Mouse (Mus musculus): ENCODE results near the gene Dlgap1.

Gene Dlgap1

GRCm38 (mm10) chr17:69969021-69969815 lies at the start of gene Dlgap1:
Gene Dlgap1 (plus strand): TSS chr17:69969073.
- in situ Hi-C loops (cut with MboI; ENCODE audit: low pct_unique_long_range_greater_than_20kb in 1 of 2, low sequenced_read_pairs in 2 of 2, unreplicated experiment in 1 of 2): no loop called here

DNA sequence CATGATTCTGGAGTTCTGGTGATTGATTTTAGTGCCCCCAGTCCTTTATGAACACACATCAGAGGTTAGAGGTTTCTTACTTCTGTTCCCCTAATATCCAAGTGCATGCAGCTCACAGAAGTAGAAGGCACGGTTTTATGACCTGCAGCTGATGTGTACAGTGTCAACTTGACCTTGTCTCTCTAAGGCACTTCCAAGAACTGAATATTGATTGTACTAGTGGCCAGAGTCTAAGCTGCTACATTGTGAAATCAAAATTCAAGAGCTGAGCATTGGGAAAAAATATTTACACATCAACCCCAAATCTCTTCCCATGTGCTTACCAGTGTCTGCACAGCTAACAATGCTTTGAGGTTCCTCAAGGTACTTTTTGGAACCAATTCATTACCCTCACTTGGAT lies 13.9 kb upstream of the Dlgap1 start:
- in situ Hi-C loops (cut with MboI; ENCODE audit: low pct_unique_long_range_greater_than_20kb in 1 of 2, low sequenced_read_pairs in 2 of 2, unreplicated experiment in 1 of 2): no loop called here

GRCm38 (mm10) chr17:69969816-69970750 lies 1.2 kb downstream of the Dlgap1 start:
- in situ Hi-C loops (cut with MboI; ENCODE audit: low pct_unique_long_range_greater_than_20kb in 1 of 2, low sequenced_read_pairs in 2 of 2, unreplicated experiment in 1 of 2): no loop called here

GRCm38 (mm10) chr17:69973081-69973480 lies 4.2 kb downstream of the Dlgap1 start:
- in situ Hi-C loops (cut with MboI; ENCODE audit: low pct_unique_long_range_greater_than_20kb in 1 of 2, low sequenced_read_pairs in 2 of 2, unreplicated experiment in 1 of 2): no loop called here

DNA sequence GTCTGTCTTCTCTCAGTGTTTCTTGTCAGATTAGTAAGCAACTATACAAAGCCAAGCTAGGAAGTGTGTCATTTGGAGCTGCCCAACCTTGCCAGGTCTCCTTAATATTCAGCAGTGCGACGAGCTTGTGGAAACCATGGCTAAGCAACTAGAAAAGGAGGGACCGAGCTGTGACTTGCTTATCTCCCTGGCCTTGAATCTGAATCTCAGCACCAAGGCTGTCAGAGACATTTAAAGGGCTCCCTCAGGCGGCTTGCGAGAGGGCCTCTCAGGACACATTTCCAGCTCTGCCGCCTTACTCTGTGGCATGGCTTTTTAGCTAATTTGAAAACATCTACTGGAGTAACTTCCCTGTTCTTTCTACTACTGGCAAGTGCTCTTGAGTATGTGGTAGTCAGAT lies 5.1 kb downstream of the Dlgap1 start:
- in situ Hi-C loops (cut with MboI; ENCODE audit: low pct_unique_long_range_greater_than_20kb in 1 of 2, low sequenced_read_pairs in 2 of 2, unreplicated experiment in 1 of 2): no loop called here

DNA sequence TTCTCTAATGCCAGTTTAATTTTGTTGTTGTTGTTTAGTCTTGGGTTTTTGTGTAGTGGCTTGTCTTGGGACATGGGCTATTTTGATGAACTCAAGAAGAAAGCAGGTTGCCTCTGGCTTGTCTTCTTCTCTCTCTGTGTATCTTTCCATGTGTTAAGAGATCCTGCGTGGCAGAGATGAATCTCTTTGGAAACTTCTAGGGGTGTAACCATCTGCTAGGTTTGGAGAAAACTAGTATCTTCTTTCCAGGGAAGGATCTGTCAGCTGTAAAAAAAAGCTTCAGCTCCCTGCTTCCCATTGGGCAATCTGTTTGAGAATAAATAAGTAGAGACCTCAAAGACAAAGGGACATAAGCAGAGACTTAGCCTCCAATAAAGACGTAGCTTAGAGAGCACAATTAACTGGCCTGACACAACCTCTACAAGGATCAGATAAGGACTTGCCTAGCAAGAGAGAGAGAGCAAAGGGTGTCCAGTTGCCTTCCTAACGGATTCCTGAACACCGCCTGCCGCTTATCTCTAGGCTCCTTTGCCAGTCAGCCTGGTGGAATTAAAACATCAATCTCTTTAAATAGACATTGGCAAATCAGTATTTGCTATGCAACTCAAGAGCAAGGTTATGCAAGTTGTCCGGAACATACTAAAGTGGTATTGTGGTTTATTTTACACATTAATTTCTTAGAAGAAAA lies 13.5 kb downstream of the Dlgap1 start:
- in situ Hi-C loops (cut with MboI; ENCODE audit: low pct_unique_long_range_greater_than_20kb in 1 of 2, low sequenced_read_pairs in 2 of 2, unreplicated experiment in 1 of 2): no loop called here

GRCm38 (mm10) chr17:69996406-69996805 lies 27.5 kb downstream of the Dlgap1 start:
- in situ Hi-C loops (cut with MboI; ENCODE audit: low pct_unique_long_range_greater_than_20kb in 1 of 2, low sequenced_read_pairs in 2 of 2, unreplicated experiment in 1 of 2): no loop called here

DNA sequence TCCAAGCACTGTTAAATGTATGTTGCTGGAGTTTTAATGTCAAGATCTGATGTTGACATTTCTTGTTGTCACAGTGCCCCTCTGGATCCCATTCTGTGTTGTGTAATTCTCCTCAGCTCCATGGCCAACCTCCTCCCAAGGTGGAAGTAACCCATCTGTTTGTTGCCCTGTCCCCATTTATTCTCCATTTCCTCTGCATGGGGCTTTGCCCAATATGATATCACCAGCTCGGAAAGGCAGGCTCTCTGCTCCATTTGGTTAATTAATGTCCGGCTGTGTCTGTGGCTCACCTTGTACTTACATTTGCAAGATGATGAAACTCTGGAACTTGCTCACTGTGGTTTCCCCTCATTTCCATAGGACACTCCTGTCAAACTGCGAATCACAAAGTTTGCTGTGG lies 33.2 kb downstream of the Dlgap1 start:
- in situ Hi-C loops (cut with MboI; ENCODE audit: low pct_unique_long_range_greater_than_20kb in 1 of 2, low sequenced_read_pairs in 2 of 2, unreplicated experiment in 1 of 2): no loop called here

GRCm38 (mm10) chr17:70004628-70005027 lies 35.8 kb downstream of the Dlgap1 start:
- in situ Hi-C loops (cut with MboI; ENCODE audit: low pct_unique_long_range_greater_than_20kb in 1 of 2, low sequenced_read_pairs in 2 of 2, unreplicated experiment in 1 of 2): no loop called here

DNA sequence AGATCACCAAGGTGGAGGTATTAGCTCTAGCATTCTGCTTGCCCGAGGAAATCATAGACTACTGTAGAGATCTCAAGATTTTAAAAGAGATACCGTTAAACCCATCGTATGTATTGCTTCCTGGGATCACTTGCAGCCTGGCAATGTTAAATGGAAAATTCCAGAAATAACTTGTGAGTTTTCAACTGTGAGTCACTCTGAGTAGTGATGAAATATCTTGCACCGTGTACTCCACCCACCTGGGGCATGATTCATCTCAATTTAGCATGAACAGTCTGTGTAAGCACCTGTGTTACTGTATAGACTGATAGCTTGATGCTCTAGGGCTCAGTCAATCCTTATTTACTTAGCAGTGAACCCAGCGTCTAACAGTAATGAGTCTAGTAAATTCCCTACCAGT lies 38.7 kb downstream of the Dlgap1 start:
- in situ Hi-C loops (cut with MboI; ENCODE audit: low pct_unique_long_range_greater_than_20kb in 1 of 2, low sequenced_read_pairs in 2 of 2, unreplicated experiment in 1 of 2): no loop called here

- in situ Hi-C loops (cut with MboI; ENCODE audit: low pct_unique_long_range_greater_than_20kb in 1 of 2, low sequenced_read_pairs in 2 of 2, unreplicated experiment in 1 of 2): no loop called here
Measured at GRCm38 (mm10) chr17:70016511-70016910, 47.6 kb downstream of the Dlgap1 start.

DNA sequence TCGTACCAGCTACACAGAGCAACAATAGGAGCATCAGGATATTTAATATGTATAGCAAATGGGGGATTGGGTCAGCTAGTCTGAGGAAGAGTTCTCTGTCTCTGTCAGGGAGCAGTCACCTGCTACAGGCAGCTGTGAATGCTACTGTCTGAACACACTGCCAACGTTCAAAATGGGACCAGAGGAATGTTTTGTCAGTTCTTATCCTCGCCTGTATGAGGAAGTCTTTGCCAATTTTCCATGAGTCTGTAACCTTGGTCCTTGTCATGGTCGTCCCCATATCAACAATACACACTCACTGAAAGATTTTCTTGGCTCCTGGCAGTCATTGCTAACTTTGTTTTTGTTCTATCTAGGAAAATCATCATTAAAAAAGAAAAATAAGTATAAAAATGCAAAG lies 51.5 kb downstream of the Dlgap1 start:
- in situ Hi-C loops (cut with MboI; ENCODE audit: low pct_unique_long_range_greater_than_20kb in 1 of 2, low sequenced_read_pairs in 2 of 2, unreplicated experiment in 1 of 2): no loop called here

DNA sequence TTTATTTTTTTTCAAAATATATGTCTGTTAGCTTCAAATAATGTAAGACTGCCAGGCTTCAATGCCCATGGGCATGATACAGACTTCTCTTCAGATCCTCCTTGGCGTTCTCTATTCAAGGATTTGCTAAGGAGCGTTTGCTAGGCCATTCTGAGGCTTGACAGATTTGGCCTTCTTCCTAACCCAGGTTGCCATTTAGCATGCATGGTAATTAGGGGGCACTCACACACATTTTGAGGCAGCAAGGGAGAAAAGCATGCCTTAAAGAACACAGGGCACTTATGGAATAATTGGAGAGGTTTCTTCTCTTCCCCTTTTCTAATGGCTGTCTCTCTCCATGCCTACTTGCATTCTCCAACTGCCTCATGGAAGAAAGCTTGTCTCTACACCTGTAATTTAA lies 53.7 kb downstream of the Dlgap1 start:
- in situ Hi-C loops (cut with MboI; ENCODE audit: low pct_unique_long_range_greater_than_20kb in 1 of 2, low sequenced_read_pairs in 2 of 2, unreplicated experiment in 1 of 2): no loop called here

GRCm38 (mm10) chr17:70034862-70035261 lies 66.0 kb downstream of the Dlgap1 start:
- in situ Hi-C loops (cut with MboI; ENCODE audit: low pct_unique_long_range_greater_than_20kb in 1 of 2, low sequenced_read_pairs in 2 of 2, unreplicated experiment in 1 of 2): no loop called here

DNA sequence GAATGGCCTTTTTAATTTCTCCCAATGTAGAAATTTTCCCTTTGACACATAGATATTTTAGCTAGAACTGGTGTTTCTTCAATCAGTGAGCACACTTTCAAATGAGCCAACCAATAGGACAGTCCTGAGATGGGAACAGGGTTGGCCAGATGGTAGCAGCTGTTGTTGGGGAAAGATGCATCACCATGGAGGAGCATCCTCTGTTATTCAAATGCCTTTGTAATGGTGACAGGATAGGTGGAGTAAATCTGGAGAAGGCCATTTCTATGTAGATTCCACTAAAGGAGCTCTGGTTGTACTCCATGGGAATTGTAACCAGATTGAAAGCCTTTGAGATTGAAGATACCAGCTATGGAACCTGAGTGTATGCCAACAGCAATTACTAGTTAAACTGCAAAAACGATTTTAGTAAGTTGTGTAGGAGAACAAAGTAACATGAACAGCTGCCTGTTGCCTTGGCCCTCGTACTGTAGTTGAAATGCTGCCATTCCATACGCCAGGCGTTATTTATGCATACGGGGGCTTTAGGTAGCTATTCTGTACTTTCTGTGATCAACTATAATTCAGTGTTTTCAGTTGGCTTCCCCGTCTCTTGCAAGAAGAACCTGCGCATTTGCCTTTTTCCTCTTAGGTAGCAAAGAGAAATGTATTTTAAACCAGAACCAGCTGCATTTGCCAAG lies 72.0 kb downstream of the Dlgap1 start:
- in situ Hi-C loops (cut with MboI; ENCODE audit: low pct_unique_long_range_greater_than_20kb in 1 of 2, low sequenced_read_pairs in 2 of 2, unreplicated experiment in 1 of 2): no loop called here

DNA sequence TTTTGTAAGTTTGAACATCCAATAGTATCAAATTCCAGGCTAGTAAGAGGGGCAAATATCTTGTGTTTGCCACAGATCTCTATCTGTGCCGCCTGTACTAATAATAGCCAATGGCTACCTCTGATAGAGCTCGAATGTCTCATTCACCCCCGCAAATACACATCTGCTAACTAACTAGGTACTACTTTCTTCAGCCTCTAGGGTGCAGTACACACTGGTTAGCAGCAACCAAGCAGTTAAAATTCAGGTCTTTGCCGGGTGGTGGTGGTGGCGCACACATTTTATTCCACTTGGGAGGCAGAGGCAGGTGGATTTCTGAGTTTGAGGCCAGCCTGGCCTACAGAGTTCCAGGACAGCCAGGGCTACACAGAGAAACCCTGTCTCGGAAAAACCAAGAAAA lies 99.4 kb downstream of the Dlgap1 start:
- in situ Hi-C loops (cut with MboI; ENCODE audit: low pct_unique_long_range_greater_than_20kb in 1 of 2, low sequenced_read_pairs in 2 of 2, unreplicated experiment in 1 of 2): no loop called here

- in situ Hi-C loops (cut with MboI; ENCODE audit: low pct_unique_long_range_greater_than_20kb in 1 of 2, low sequenced_read_pairs in 2 of 2, unreplicated experiment in 1 of 2): no loop called here
Measured at GRCm38 (mm10) chr17:70072066-70072465, 103.2 kb downstream of the Dlgap1 start.

DNA sequence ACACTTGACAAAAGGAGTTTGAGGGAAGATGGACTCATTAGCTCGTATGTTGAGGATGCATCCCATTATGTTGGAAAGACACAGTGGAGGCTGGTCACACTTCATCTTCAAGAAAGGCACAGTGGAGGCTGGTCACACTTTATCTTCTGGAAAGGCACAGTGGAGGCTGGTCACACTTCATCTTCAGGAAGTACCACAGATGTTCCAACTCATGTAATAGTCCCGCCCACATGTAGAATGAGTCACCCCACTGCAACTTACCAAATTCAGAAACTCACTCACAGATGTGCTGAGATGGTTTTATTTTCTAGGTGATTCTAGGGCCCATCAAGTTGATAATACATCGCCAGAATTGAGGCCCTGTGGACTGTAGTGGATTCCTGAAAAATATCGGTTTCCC lies 119.3 kb downstream of the Dlgap1 start:
- in situ Hi-C loops (cut with MboI; ENCODE audit: low pct_unique_long_range_greater_than_20kb in 1 of 2, low sequenced_read_pairs in 2 of 2, unreplicated experiment in 1 of 2): no loop called here

DNA sequence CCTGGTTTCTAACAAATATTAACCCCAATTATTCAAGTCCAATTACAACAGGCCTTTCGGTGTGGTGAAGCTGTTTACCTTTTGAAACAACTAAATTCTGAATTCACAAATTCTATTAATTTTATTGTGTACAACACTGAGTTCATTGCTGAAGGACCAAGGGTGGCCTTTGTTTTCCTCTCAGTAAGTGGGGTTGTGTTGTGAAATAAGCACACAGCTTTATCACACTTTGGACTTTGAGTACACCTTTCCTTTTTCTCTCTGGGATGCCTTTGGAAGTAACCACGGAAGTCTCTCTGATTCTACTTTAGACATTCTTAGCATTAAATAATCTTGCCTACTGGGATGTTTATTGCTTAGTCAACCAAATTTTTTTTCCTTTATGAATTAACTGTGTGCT lies 121.9 kb downstream of the Dlgap1 start:
- in situ Hi-C loops (cut with MboI; ENCODE audit: low pct_unique_long_range_greater_than_20kb in 1 of 2, low sequenced_read_pairs in 2 of 2, unreplicated experiment in 1 of 2): no loop called here
